Mouse (Mus musculus) layer of hippocampus, postnatal 25 days (tissue): ENCODE measurements around the gene Cfap52. TPM values are rescaled to one million over a fixed set of nuclear protein-coding genes. Genes with fewer than 3 reads are reported as not detected.

ENCODE experiments used
- total RNA-seq, 2 experiments: library from RNA; stranded (reverse); gene quantifications; 2 replicates each; pipeline ENCODE4 v1.2.3; 2021

The Cfap52 gene
- total RNA-seq, 2 experiments from 2014 or later = 0.87 to 0.94 TPM

Other genes starting within 250 kb of the Cfap52 start
- 1 to 10 TPM; 3.0 to 3.7 TPM for gene Glp2r, start 194.5 kb downstream of the Cfap52 start, total RNA-seq
- not detected for gene Gsg1l2, start 191.0 kb downstream of the Cfap52 start, total RNA-seq
- not detected for gene Dhrs7c, start 167.5 kb downstream of the Cfap52 start, total RNA-seq
- 1 to 10 TPM in 1 of 2 experiments, under 1 TPM in 1; 0.76 to 1.1 TPM for gene Usp43, start 43.5 kb downstream of the Cfap52 start, total RNA-seq
- 10 to 100 TPM; 34.4 to 36.5 TPM for gene Stx8, start 542 bp upstream of the Cfap52 start, total RNA-seq